ENCODE assay signal across 10 mouse cellular contexts in the genomic region with DNA sequence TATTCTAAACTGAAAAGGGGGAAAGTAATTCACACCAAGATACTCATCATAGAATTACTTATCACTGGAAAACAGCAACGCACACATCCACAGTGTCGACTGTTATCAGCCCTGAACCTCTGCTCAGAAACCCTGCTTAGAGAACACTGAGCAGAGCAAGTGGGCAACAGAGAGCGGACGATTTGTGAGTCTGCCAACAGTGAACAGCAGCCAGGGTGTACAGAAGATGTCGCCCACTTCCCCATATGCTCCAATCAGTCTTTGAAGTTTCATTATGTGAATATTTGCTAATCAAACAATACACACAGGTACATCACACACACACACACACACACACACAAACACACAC. TPM values are rescaled to one million over a fixed set of nuclear protein-coding genes. Genes with fewer than 3 reads are reported as not detected.
DNase-seq lines count a peak whose midpoint lies in the region; ATAC-seq and TF ChIP-seq lines count a peak whose summit lies in the region.
"Had no signal": no experiment of that assay in that cellular context is flagged by ENCODE, and none has a peak within 500 bp of the region (broad histone marks: within the 10 kb centered on the region; RNA-seq: fewer than 3 reads in every experiment).

No protein-coding gene starts in this region.

- H3K4me2 ChIP-seq in intestine, postnatal 0 days (replicated peaks; ENCODE audit: low read depth) = peak overlapping the region; percentile 58
- H3K4me2 ChIP-seq: limb, embryonic 15.5 days had no signal

- H3K27me3 ChIP-seq in intestine, postnatal 0 days (replicated peaks; ENCODE audit: control insufficient read depth, insufficient read depth, low read length) = no peaks in the 10 kb centered on the region
- H3K27me3 ChIP-seq in forebrain, embryonic 10.5 days (ENCODE audit: poor library complexity, severe bottlenecking) = no peaks in the 10 kb centered on the region
- H3K27me3 ChIP-seq: limb, embryonic 15.5 days had no signal

- H3K36me3 ChIP-seq in intestine, postnatal 0 days (ENCODE audit: control insufficient read depth, insufficient read depth) = peaks cover 9% of the 10 kb centered on the region; the same call in 1 of the 2 replicates
- H3K36me3 ChIP-seq in macrophage (ENCODE audit: inconsistent target) = no peaks in the 10 kb centered on the region
- H3K36me3 ChIP-seq in forebrain, embryonic 10.5 days (replicated peaks) = peaks cover 27% of the 10 kb centered on the region

- H3K4me3 ChIP-seq in left cerebral cortex, adult 2 months = no peak overlapping the region
- 0 out of 2 replicates have a peak overlapping the region, but pooled peaks have one; percentile 3 for H3K4me3 ChIP-seq in intestine, postnatal 0 days (ENCODE audit: low read depth, low read length)
- H3K4me3 ChIP-seq in macrophage (ENCODE audit: inconsistent target) = no peak overlapping the region
- no peak overlapping the region for H3K4me3 ChIP-seq in forebrain, embryonic 10.5 days
- H3K4me3 ChIP-seq: limb, embryonic 15.5 days had no signal

- DNase-seq in frontal cortex, postnatal 14 days (ENCODE audit: low spot score in 2 of 2) = no peak
- peak in 1 of 2 experiments; percentile 47 for DNase-seq in left cerebral cortex, adult 2 months (ENCODE audit: extremely low spot score in 1 of 2, low spot score in 2 of 2)
- no peak for DNase-seq in left cerebral cortex, postnatal 4 days
- no peak for DNase-seq in B cell, adult 2 months
- no peak for DNase-seq in forebrain, embryonic 10.5 days (ENCODE audit: extremely low spot score, low spot score)
- DNase-seq: kidney, postnatal 4 days had no signal

- H3K79me2 ChIP-seq in macrophage (ENCODE audit: inconsistent target) = peaks cover 74% of the 10 kb centered on the region

- ATAC-seq in frontal cortex, adult (ENCODE audit: low TSS enrichment) = peak; percentile 72
- ATAC-seq in intestine, postnatal 0 days = no peak

- H3K9me3 ChIP-seq in intestine, postnatal 0 days (ENCODE audit: control insufficient read depth) = no peaks in the 10 kb centered on the region
- H3K9me3 ChIP-seq in forebrain, embryonic 10.5 days = no peaks in the 10 kb centered on the region
- H3K9me3 ChIP-seq: limb, embryonic 15.5 days had no signal

- no peak overlapping the region for H3K9ac ChIP-seq in intestine, postnatal 0 days (ENCODE audit: low read depth, low read length)
- H3K9ac ChIP-seq: limb, embryonic 15.5 days had no signal

- H3K4me1 ChIP-seq in intestine, postnatal 0 days (replicated peaks; ENCODE audit: control insufficient read depth, insufficient read depth, low read length) = peaks cover 22% of the 10 kb centered on the region
- H3K4me1 ChIP-seq in forebrain, embryonic 10.5 days = peaks cover 32% of the 10 kb centered on the region

- TF ChIP-seq CTCF in left cerebral cortex, adult 2 months (IDR thresholded peaks at IDR 0.05) = no peak
- no peak for TF ChIP-seq CTCF in intestine, postnatal 0 days (IDR thresholded peaks at IDR 0.05; ENCODE audit: low read depth)

- H3K27ac ChIP-seq in left cerebral cortex, adult 2 months = peak overlapping the region; percentile 3; the same call in 1 of the 2 replicates
- H3K27ac ChIP-seq in intestine, postnatal 0 days (ENCODE audit: low read depth, low read length) = no peak overlapping the region
- H3K27ac ChIP-seq in macrophage = peak overlapping the region; percentile 79
- no peak overlapping the region for H3K27ac ChIP-seq in forebrain, embryonic 10.5 days

- 33% methylated on average over 5 of the region's 5 CpGs for WGBS in intestine, postnatal 0 days
- WGBS in macrophage (ENCODE audit: missing documents) = 27% methylated on average over 4 of the region's 5 CpGs
- WGBS in forebrain, embryonic 10.5 days = 93% methylated on average over 5 of the region's 5 CpGs

- intact Hi-C loops in left cerebral cortex, adult 2 months (cut with DNase I) = no loop called here
- intact Hi-C loops in left cerebral cortex, postnatal 4 days (cut with DNase I) = no loop called here

RNA-seq across cellular contexts. Expression of a gene that starts 23.6 kb away (rescaled TPM):
- 10 to 100 TPM; 30.8 to 32.9 TPM for total RNA-seq in left cerebral cortex, adult 2 months (2021)
- 10 to 100 TPM; 56.5 to 60.8 TPM for total RNA-seq in left cerebral cortex, postnatal 4 days (2021)
- polyA plus RNA-seq in intestine, postnatal 0 days (2015; fragmentation: Nextera tagmentation; extraction: Ambion mirVana) = 27.3 and 27.4 TPM in 2 replicates
- total RNA-seq in macrophage (2018; cell fraction: chromatin; rRNA removed) = 10 to 100 TPM in 24 of 26 experiments, 1 to 10 TPM in 2; 6.6 to 55.1 (median 29.4) TPM
- 10 to 100 TPM in 25 of 26 experiments, 1 to 10 TPM in 1; 9.9 to 29.1 (median 18.0) TPM for total RNA-seq in macrophage (2018; cell fraction: cytosol; rRNA removed)
- total RNA-seq in macrophage (2018; cell fraction: nucleus; rRNA removed) = 10 to 100 TPM; 10.4 to 43.5 (median 26.7) TPM
- polyA plus RNA-seq in macrophage (2018) = 11.2 to 13.8 TPM (median 12.7 TPM) in 3 replicates
- polyA plus RNA-seq in forebrain, embryonic 10.5 days (2016; fragmentation: Nextera tagmentation; extraction: Ambion mirVana) = 39.4 TPM in 2 replicates

Comparison
In these comparisons a context has a peak if more than half of its experiments do, and no peak if none do; other contexts are left out.
1. H3K27ac ChIP-seq: peak in left cerebral cortex, adult 2 months (single experiment) and macrophage (single experiment); none in intestine, postnatal 0 days (single experiment) and forebrain, embryonic 10.5 days (single experiment).